Mouse (Mus musculus) limb, embryonic 15.5 days (tissue): Measurements from ENCODE around the gene St8sia1. TPM values are rescaled to one million over a fixed set of nuclear protein-coding genes. Genes with fewer than 3 reads are reported as not detected.

Source experiments
- ATAC-seq: fragments of 200-750 bp; cut with Nextera tagmentation; 2 replicates; pipeline ENCODE4 v1.8.0; 2017; ENCODE audit warnings: low read depth, moderate TSS enrichment; ENCODE audit not compliant: insufficient number of reproducible peaks, low FRiP score, low TSS enrichment
- H3K27ac ChIP-seq: fragments of 300-500 bp; sonication (generic); 2 replicates; pipeline ENCODE4 v1.5.1; 2015; ENCODE audit warnings: moderate library complexity, mild to moderate bottlenecking, inconsistent platforms
- H3K27me3 ChIP-seq: fragments of 300-500 bp; sonication (generic); 2 replicates; pipeline ENCODE4 v1.6.1; 2015; ENCODE audit warnings: inconsistent platforms
- H3K36me3 ChIP-seq: fragments of 300-500 bp; sonication (generic); 2 replicates; pipeline ENCODE4 v1.6.1; 2015; ENCODE audit warnings: inconsistent platforms
- H3K4me1 ChIP-seq: fragments of 300-500 bp; sonication (generic); 2 replicates; pipeline ENCODE4 v1.6.1; 2015; ENCODE audit warnings: inconsistent platforms
- H3K4me2 ChIP-seq: fragments of 300-500 bp; sonication (generic); 2 replicates; pipeline ENCODE4 v1.6.1; 2015; ENCODE audit warnings: mild to moderate bottlenecking, inconsistent platforms
- H3K4me3 ChIP-seq: fragments of 300-500 bp; sonication (generic); 2 replicates; pipeline ENCODE4 v1.5.1; 2015; ENCODE audit warnings: mild to moderate bottlenecking, inconsistent platforms
- H3K9ac ChIP-seq: fragments of 300-500 bp; sonication (generic); 2 replicates; pipeline ENCODE4 v1.6.1; 2015; ENCODE audit warnings: inconsistent platforms
- H3K9me3 ChIP-seq: fragments of 300-500 bp; sonication (generic); 2 replicates; pipeline ENCODE4 v1.6.1; 2016; ENCODE audit warnings: inconsistent platforms
- WGBS: fragments of 180-500 bp; shearing (Covaris S2); methylation state at CpG from one replicate; pipeline ENCODE4 v1.1.7; 2015; 5-methylcytosine and 5-hydroxymethylcytosine counted together
- polyA plus RNA-seq: library from polyadenylated mRNA; unstranded; fragments of >200 nt; fragmentation: Nextera tagmentation; extraction: Ambion mirVana; gene quantifications from 2 replicates; pipeline ENCODE4 v1.2.1, GENCODE M21; 2015

Gene St8sia1
- polyA plus RNA-seq, 1 experiment from 2014 or later, result 0.74 TPM

- Histone ChIP-seq H3K4me2 (no peak overlapping the region), H3K27me3 (no peaks in the 10 kb centered on the region), H3K4me1 (no peaks in the 10 kb centered on the region), H3K27ac (no peak overlapping the region), H3K4me3 (no peak overlapping the region), H3K9me3 (no peaks in the 10 kb centered on the region), H3K9ac (no peak overlapping the region), H3K36me3 (no peaks in the 10 kb centered on the region)
- no peak for ATAC-seq
These were observed 26.2 kb downstream of the St8sia1 start for GRCm38 (mm10) chr6:142938074-142938473.

GRCm38 (mm10) chr6:142932582-142932981, 31.7 kb downstream of the St8sia1 start:
- Histone ChIP-seq H3K9me3 (no peaks in the 10 kb centered on the region), H3K4me3 (no peak overlapping the region), H3K36me3 (no peaks in the 10 kb centered on the region), H3K27me3 (no peaks in the 10 kb centered on the region), H3K27ac (no peak overlapping the region), H3K9ac (no peak overlapping the region), H3K4me1 (no peaks in the 10 kb centered on the region), H3K4me2 (no peak overlapping the region)
- no peak for ATAC-seq
- WGBS, result 71% methylated on average over 6 of the region's 6 CpGs

DNA sequence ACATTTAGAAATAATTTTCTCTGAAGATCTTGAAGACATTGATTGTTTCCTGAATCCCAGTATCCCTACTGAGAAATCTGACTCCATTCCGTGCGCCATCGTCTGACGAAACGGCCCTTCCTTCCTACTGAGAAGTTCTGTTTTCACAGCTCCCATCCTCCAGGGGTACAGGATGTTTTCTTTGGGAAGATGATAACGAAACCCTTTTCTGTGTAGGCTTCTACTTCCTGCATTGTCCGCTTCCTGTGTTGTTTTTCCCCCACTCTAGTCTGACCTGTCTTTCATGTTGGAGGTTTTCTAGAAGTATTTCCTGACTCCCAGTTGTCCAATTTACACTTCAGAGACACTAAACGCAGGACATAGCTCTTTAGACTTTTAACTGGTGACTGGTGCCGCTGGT, 32.1 kb downstream of the St8sia1 start:
- H3K27ac ChIP-seq, result no peak overlapping the region
- H3K9ac ChIP-seq, result no peak overlapping the region
- no peaks in the 10 kb centered on the region for H3K9me3 ChIP-seq
- no peaks in the 10 kb centered on the region for H3K36me3 ChIP-seq
- H3K4me3 ChIP-seq, result no peak overlapping the region
- no peak overlapping the region for H3K4me2 ChIP-seq
- WGBS, result 65% methylated on average over 9 of the region's 9 CpGs
- no peaks in the 10 kb centered on the region for H3K4me1 ChIP-seq
- no peaks in the 10 kb centered on the region for H3K27me3 ChIP-seq
- no peak for ATAC-seq

DNA sequence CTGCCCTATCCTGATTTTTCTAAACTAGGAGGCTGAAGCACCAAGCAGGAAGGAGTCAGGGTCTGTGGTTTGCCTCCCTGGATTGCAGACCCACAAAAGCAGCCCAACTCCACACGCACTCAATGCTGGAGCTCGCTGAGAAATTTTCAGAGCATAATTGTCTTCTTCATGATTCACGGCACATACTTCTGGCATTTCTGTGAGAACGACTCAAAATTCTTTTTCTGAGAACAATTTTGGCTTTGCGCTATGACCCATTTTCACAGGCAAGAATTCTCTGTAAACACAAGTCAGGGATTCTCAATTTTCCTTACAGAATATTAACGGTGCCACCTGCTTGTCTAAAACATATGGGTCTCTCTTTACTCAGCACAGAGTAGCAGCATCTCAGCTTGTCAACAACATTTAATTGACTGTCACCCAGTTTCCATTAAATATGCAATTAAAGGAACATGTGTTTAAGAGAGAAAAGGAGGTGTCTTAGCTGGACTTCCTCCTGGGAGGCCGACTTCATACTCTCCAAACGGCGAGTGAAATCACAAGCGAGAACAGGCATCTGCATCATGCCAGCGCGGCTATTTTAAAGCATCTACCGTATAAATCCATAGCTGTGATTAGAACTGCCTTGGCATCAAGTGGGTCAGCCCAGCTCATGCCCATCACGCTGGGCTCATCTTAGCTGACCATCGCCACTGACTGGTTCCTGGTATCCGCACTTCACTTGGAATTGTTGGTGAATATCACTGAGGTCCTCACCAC, 35.5 kb downstream of the St8sia1 start:
- WGBS, result 79% methylated on average over 16 of the region's 16 CpGs
- H3K9ac ChIP-seq, result no peak overlapping the region
- no peaks in the 10 kb centered on the region for H3K9me3 ChIP-seq
- no peak overlapping the region for H3K4me3 ChIP-seq
- no peak for ATAC-seq
- no peaks in the 10 kb centered on the region for H3K36me3 ChIP-seq
- H3K27me3 ChIP-seq, result no peaks in the 10 kb centered on the region
- no peaks in the 10 kb centered on the region for H3K4me1 ChIP-seq
- no peak overlapping the region for H3K27ac ChIP-seq
- no peak overlapping the region for H3K4me2 ChIP-seq

DNA sequence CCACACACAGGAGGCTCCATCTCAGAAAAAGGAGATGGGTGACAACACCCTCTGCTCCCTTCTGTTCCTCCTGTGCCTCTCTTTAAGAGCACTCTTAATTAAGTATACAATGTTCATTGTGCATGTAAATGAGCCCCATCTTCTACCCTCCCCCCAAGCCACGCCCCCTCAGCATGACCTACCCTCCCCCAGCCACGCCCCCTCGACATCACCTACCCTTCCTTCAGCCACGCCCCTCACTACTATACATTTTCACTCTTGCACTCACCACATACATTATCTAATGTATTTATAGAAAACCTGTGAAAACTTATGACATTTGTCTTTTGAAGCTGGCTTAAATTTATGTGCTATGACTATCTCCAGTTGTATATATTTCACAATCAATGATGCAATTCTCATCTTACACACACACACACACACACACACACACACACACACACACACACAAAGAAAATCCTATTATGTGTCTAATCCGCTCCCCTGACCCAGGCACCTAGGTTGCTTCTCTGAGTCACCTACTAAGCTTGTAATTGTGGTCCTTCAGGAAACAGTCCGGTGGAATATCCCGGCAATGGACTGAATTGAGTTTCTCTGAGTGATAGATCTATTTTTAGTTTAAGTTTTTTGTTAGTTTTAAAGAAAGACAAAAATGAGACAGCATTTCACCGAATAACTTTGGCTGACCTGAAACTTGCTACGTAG, 37.2 kb downstream of the St8sia1 start:
- no peaks in the 10 kb centered on the region for H3K4me1 ChIP-seq
- H3K4me2 ChIP-seq, result no peak overlapping the region
- no peak overlapping the region for H3K4me3 ChIP-seq
- H3K27me3 ChIP-seq, result no peaks in the 10 kb centered on the region
- H3K27ac ChIP-seq, result no peak overlapping the region
- H3K36me3 ChIP-seq, result no peaks in the 10 kb centered on the region
- H3K9me3 ChIP-seq, result no peaks in the 10 kb centered on the region
- no peak for ATAC-seq
- WGBS, result 87% methylated on average over 9 of the region's 9 CpGs
- H3K9ac ChIP-seq, result no peak overlapping the region

DNA sequence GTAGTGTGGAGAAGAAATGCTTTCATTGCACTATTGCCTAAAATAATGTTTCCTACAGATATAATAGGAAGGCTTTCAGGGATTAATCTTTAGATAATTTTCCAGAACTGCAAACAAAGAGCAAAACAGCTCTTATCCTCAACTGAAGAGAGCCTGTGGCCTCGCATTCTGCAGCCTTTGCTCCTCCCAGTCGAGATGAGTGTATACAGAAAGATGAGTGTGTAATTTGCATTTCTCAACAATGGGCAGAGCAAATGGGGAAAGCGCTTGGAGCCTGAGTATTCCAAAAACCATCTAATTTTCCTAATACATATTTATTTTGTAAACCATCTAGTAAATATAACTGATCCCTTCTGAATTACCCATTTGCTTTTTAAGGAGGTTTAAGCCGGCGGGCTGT, 38.3 kb downstream of the St8sia1 start:
- H3K9me3 ChIP-seq, result no peaks in the 10 kb centered on the region
- no peaks in the 10 kb centered on the region for H3K4me1 ChIP-seq
- WGBS, result 86% methylated on average over 5 of the region's 5 CpGs
- no peak overlapping the region for H3K4me3 ChIP-seq
- H3K9ac ChIP-seq, result no peak overlapping the region
- H3K4me2 ChIP-seq, result no peak overlapping the region
- no peaks in the 10 kb centered on the region for H3K36me3 ChIP-seq
- no peak overlapping the region for H3K27ac ChIP-seq
- no peaks in the 10 kb centered on the region for H3K27me3 ChIP-seq
- no peak for ATAC-seq

DNA sequence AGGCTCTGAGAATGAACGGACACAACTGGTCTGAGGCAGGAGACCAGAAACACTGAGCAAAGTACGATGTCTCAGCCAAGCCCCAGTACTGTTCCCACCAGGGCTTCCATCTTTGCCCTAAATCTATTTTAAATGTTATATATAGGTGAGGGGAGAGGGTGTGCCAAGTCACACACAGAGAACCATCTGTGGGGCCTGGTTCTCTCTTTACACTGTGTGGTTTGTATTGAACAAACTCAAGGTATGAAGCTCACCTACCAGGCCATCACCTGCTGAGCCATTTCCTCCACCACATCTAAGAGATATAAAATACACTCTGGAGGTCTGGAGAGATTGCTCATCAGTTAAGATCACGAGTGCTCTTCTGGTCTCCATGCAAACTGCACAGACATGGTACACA, 38.9 kb downstream of the St8sia1 start:
- no peak overlapping the region for H3K27ac ChIP-seq
- no peak overlapping the region for H3K4me2 ChIP-seq
- WGBS, result 82% methylated on average over 3 of the region's 3 CpGs
- no peaks in the 10 kb centered on the region for H3K4me1 ChIP-seq
- H3K4me3 ChIP-seq, result no peak overlapping the region
- H3K9ac ChIP-seq, result no peak overlapping the region
- no peaks in the 10 kb centered on the region for H3K36me3 ChIP-seq
- no peaks in the 10 kb centered on the region for H3K9me3 ChIP-seq
- no peaks in the 10 kb centered on the region for H3K27me3 ChIP-seq
- ATAC-seq, result no peak

- 65% methylated on average over 5 of the region's 5 CpGs for WGBS
- Histone ChIP-seq H3K4me3 (no peak overlapping the region), H3K9me3 (no peaks in the 10 kb centered on the region), H3K9ac (no peak overlapping the region), H3K27me3 (no peaks in the 10 kb centered on the region), H3K4me1 (no peaks in the 10 kb centered on the region), H3K4me2 (no peak overlapping the region), H3K27ac (no peak overlapping the region), H3K36me3 (no peaks in the 10 kb centered on the region)
- ATAC-seq, result no peak
These were observed 43.4 kb downstream of the St8sia1 start for GRCm38 (mm10) chr6:142920901-142921300.

DNA sequence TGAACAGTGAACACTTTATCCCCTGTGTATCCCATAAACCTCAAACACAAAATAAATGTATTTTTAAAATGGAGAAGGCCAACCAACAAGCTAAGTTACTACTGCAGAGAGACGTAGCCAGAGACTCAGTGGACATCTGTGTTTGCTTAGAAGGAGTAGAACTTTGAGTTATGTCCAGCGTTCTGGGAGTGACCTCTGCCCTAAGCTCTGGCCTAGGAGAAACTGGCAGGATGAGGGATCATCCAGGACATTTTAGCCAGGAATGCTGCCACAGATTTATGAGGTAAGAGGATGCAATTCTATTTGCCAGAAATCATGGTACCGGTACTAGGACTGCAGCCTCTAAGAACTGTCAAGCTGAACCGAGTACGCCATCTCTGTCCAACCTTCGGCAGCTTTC, 45.6 kb downstream of the St8sia1 start:
- Histone ChIP-seq H3K36me3 (no peaks in the 10 kb centered on the region), H3K4me3 (no peak overlapping the region), H3K4me1 (no peaks in the 10 kb centered on the region), H3K9ac (no peak overlapping the region), H3K27me3 (no peaks in the 10 kb centered on the region), H3K9me3 (no peaks in the 10 kb centered on the region), H3K27ac (no peak overlapping the region), H3K4me2 (no peak overlapping the region)
- ATAC-seq, result no peak
- WGBS, result 61% methylated on average over 6 of the region's 6 CpGs

DNA sequence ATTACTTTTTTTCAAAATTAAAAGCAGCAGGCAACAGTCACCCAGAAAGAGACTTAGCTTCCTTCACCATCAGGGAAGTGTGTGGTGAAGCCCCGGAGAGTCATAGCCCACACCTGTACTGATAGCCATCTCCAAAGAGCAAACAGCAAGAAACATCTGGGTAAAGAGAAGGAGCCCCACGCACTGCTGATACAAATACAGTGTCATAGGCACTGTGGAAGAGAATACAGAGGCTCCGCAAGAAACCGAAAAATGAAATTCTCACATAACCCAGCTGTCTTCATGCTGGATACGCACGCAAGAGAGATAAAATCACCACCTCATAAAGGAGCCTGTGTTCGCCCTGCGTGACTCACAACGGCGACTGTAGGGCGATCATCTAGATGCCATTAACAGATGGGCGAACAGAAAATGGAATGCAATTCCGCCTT, 46.8 kb downstream of the St8sia1 start:
- Histone ChIP-seq H3K9me3 (no peaks in the 10 kb centered on the region), H3K4me3 (no peak overlapping the region), H3K9ac (no peak overlapping the region), H3K4me1 (no peaks in the 10 kb centered on the region), H3K36me3 (no peaks in the 10 kb centered on the region), H3K4me2 (no peak overlapping the region), H3K27ac (no peak overlapping the region), H3K27me3 (no peaks in the 10 kb centered on the region)
- WGBS, result 68% methylated on average over 13 of the region's 13 CpGs
- ATAC-seq, result no peak

DNA sequence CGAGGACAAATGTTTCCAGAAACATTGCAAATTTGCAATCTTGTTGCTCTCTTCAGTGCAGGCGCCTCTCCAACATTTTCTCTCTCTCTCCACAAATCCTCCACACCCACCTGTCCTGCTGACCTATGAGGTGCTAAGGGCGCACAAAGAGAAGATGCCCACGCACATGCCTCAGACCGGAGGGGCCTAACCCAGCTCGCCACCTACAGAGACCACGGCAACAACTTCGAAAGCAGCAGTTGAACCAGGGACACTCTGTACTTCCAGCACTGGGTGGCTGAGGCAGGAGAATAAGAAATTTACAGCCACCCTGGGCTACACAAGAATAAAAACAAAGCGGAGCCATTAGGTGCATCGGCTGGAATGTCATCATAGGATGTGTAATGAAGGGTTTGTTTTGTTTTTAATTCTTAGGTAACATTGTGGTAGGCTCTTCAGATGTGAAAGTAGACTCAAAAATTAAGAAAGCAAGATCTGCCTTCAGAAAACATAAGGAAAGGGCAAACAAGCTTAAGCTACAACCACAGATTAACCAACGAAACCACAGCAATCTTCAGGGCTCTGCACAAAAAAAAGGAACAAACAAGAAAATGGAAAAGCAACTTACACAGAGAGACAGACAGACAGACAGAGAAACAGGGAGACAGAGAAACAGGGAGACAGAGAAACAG, 47.8 kb downstream of the St8sia1 start:
- Histone ChIP-seq H3K4me1 (no peaks in the 10 kb centered on the region), H3K4me2 (no peak overlapping the region), H3K27me3 (no peaks in the 10 kb centered on the region), H3K36me3 (no peaks in the 10 kb centered on the region), H3K9ac (no peak overlapping the region), H3K4me3 (no peak overlapping the region), H3K27ac (no peak overlapping the region), H3K9me3 (no peaks in the 10 kb centered on the region)
- 85% methylated on average over 11 of the region's 11 CpGs for WGBS
- ATAC-seq, result no peak

- Histone ChIP-seq H3K9me3 (no peaks in the 10 kb centered on the region), H3K9ac (no peak overlapping the region), H3K4me2 (no peak overlapping the region), H3K27ac (no peak overlapping the region), H3K4me3 (no peak overlapping the region), H3K27me3 (no peaks in the 10 kb centered on the region), H3K36me3 (no peaks in the 10 kb centered on the region), H3K4me1 (no peaks in the 10 kb centered on the region)
- 50% methylated on average over 5 of the region's 5 CpGs for WGBS
- ATAC-seq, result no peak
These were observed 48.8 kb downstream of the St8sia1 start for GRCm38 (mm10) chr6:142915464-142915863.
